Mouse (Mus musculus): ENCODE measurements at regions not wholly inside any gene's neighbourhood (a gene's known extent, or its start where the extent isn't known, plus 50 kb on each side); places are given as distances from the start of the nearest gene placed in this dataset.

DNA sequence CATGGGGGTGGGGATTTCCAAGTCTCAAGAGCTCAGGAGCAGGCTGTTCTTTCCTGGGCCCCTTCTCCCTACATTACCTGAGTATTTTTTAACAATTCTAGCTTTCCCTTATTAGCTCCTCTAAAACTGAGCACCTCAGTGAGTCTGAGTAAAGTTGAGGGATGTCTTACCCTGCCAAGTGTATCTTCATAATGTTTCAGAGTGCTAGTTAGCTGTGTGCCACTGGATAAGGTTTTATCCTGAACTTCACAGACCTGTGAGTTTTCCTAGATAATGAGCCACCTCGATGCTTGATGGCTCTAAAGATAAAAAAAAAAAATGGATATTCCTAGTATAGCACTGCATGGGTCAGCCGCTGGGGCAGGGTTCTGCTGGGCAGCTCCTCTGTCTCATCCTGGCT is 171.1 kb downstream of the Ipo8 start:
- H3K4me3 ChIP-seq (ENCODE audit: low read depth, low read length), result no peak overlapping the region
- H3K4me1 ChIP-seq (ENCODE audit: control insufficient read depth, insufficient read depth), result no peaks in the 10 kb centered on the region
- no peaks in the 10 kb centered on the region for H3K27me3 ChIP-seq (ENCODE audit: control insufficient read depth, insufficient read depth, low read length)
- no peak for ATAC-seq (ENCODE audit: insufficient read depth, low read depth)
- H3K36me3 ChIP-seq (replicated peaks; ENCODE audit: control insufficient read depth, insufficient read depth, low read length), result no peaks in the 10 kb centered on the region
- no peak overlapping the region for H3K4me2 ChIP-seq (ENCODE audit: low read depth, low read length)
- no peak overlapping the region for H3K9ac ChIP-seq (replicated peaks; ENCODE audit: low read depth, low read length)
- WGBS, result 63% methylated on average over 2 of the region's 2 CpGs
- TF ChIP-seq CTCF (IDR thresholded peaks at IDR 0.05; ENCODE audit: low read depth) (no peak), EP300 (IDR thresholded peaks at IDR 0.05; ENCODE audit: low read depth) (no peak)
- DNase-seq (ENCODE audit: low spot score), result no peak
- no peaks in the 10 kb centered on the region for H3K9me3 ChIP-seq (replicated peaks; ENCODE audit: control insufficient read depth, low read length)
- no peak overlapping the region for H3K27ac ChIP-seq (ENCODE audit: low read depth)

DNA sequence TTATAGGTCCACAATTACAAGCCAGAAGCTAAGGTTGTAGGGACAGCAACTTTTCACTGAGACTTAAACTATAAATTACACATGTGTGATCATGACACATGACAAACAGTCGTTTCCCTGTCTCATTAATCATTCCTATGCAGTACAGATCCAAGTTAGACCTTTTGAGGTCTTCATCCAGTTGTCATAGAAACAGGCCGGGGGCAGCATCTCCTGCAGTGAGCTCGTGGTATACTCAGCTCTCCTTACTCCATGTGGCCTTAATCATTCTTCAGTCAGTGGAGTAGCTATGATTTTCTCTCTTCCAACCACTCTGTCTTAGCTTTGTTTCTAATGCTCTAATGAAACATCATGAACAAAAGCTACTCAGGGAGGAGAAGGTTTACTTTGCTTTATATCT is 178.1 kb downstream of the Ipo8 start:
- Histone ChIP-seq H3K27me3 (ENCODE audit: control insufficient read depth, insufficient read depth, low read length) (no peaks in the 10 kb centered on the region), H3K27ac (ENCODE audit: low read depth) (no peak overlapping the region), H3K9me3 (replicated peaks; ENCODE audit: control insufficient read depth, low read length) (no peaks in the 10 kb centered on the region), H3K4me2 (ENCODE audit: low read depth, low read length) (no peak overlapping the region), H3K4me1 (ENCODE audit: control insufficient read depth, insufficient read depth) (no peaks in the 10 kb centered on the region), H3K36me3 (replicated peaks; ENCODE audit: control insufficient read depth, insufficient read depth, low read length) (no peaks in the 10 kb centered on the region), H3K4me3 (ENCODE audit: low read depth, low read length) (no peak overlapping the region), H3K9ac (replicated peaks; ENCODE audit: low read depth, low read length) (no peak overlapping the region)
- WGBS, result 44% methylated on average over 3 of the region's 3 CpGs
- DNase-seq (ENCODE audit: low spot score) (no peak), ATAC-seq (ENCODE audit: insufficient read depth, low read depth) (no peak)
- TF ChIP-seq EP300 (IDR thresholded peaks at IDR 0.05; ENCODE audit: low read depth), result no peak

GRCm38 (mm10) chr6:148652434-148652833 is 178.8 kb downstream of the Ipo8 start:
- 70% methylated on average over 4 of the region's 4 CpGs for WGBS
- no peak for ATAC-seq (ENCODE audit: insufficient read depth, low read depth)

GRCm38 (mm10) chr6:148647423-148648390 is 183.6 kb downstream of the Ipo8 start:
- H3K27ac ChIP-seq (ENCODE audit: low read depth), result no peak overlapping the region
- DNase-seq (ENCODE audit: low spot score) (no peak), ATAC-seq (ENCODE audit: insufficient read depth, low read depth) (no peak)
- no peaks in the 10 kb centered on the region for H3K9me3 ChIP-seq (replicated peaks; ENCODE audit: control insufficient read depth, low read length)
- WGBS, result 45% methylated on average over 2 of the region's 2 CpGs
- no peaks in the 10 kb centered on the region for H3K4me1 ChIP-seq (ENCODE audit: control insufficient read depth, insufficient read depth)
- no peak overlapping the region for H3K4me3 ChIP-seq (ENCODE audit: low read depth, low read length)
- no peak overlapping the region for H3K9ac ChIP-seq (replicated peaks; ENCODE audit: low read depth, low read length)
- no peak for TF ChIP-seq EP300 (IDR thresholded peaks at IDR 0.05; ENCODE audit: low read depth)
- TF ChIP-seq CTCF (IDR thresholded peaks at IDR 0.05; ENCODE audit: low read depth), result no peak
- H3K4me2 ChIP-seq (ENCODE audit: low read depth, low read length), result no peak overlapping the region
- no peaks in the 10 kb centered on the region for H3K36me3 ChIP-seq (replicated peaks; ENCODE audit: control insufficient read depth, insufficient read depth, low read length)
- no peaks in the 10 kb centered on the region for H3K27me3 ChIP-seq (ENCODE audit: control insufficient read depth, insufficient read depth, low read length)

More at GRCm38 (mm10) chr6:148652434-148652833, 178.8 kb downstream of the Ipo8 start:
- no peak for TF ChIP-seq CTCF (IDR thresholded peaks at IDR 0.05; ENCODE audit: low read depth)
- TF ChIP-seq EP300 (IDR thresholded peaks at IDR 0.05; ENCODE audit: low read depth), result no peak
- Histone ChIP-seq H3K9ac (replicated peaks; ENCODE audit: low read depth, low read length) (no peak overlapping the region), H3K4me2 (ENCODE audit: low read depth, low read length) (no peak overlapping the region), H3K27ac (ENCODE audit: low read depth) (no peak overlapping the region), H3K9me3 (replicated peaks; ENCODE audit: control insufficient read depth, low read length) (no peaks in the 10 kb centered on the region), H3K4me3 (ENCODE audit: low read depth, low read length) (no peak overlapping the region), H3K27me3 (ENCODE audit: control insufficient read depth, insufficient read depth, low read length) (no peaks in the 10 kb centered on the region), H3K4me1 (ENCODE audit: control insufficient read depth, insufficient read depth) (no peaks in the 10 kb centered on the region), H3K36me3 (replicated peaks; ENCODE audit: control insufficient read depth, insufficient read depth, low read length) (no peaks in the 10 kb centered on the region)
- no peak for DNase-seq (ENCODE audit: low spot score)

DNA sequence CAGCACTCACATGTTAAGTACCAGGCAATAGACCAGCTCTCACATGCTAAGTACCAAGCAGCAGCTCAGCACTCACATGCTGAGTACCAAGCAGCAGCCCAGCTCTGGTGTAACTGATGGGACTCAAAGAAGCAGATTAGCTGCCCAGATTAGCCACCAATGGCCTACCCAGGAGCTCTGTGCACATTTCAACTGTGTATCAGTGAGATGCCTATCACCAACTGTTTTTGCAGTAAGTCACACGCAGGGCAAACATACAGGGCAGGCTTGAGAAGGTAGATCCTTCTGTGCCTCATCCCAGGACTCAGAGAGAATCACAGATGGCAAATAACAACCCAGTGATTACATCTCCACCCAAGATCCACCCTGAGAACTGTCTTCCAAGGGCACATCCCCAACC is 190.7 kb downstream of the Ipo8 start:
- Histone ChIP-seq H3K27ac (ENCODE audit: low read depth) (no peak overlapping the region), H3K9me3 (replicated peaks; ENCODE audit: control insufficient read depth, low read length) (no peaks in the 10 kb centered on the region), H3K9ac (replicated peaks; ENCODE audit: low read depth, low read length) (no peak overlapping the region), H3K4me1 (ENCODE audit: control insufficient read depth, insufficient read depth) (no peaks in the 10 kb centered on the region), H3K4me2 (ENCODE audit: low read depth, low read length) (no peak overlapping the region), H3K27me3 (ENCODE audit: control insufficient read depth, insufficient read depth, low read length) (no peaks in the 10 kb centered on the region), H3K36me3 (replicated peaks; ENCODE audit: control insufficient read depth, insufficient read depth, low read length) (no peaks in the 10 kb centered on the region), H3K4me3 (ENCODE audit: low read depth, low read length) (no peak overlapping the region)
- TF ChIP-seq CTCF (IDR thresholded peaks at IDR 0.05; ENCODE audit: low read depth) (no peak), EP300 (IDR thresholded peaks at IDR 0.05; ENCODE audit: low read depth) (no peak)
- DNase-seq (ENCODE audit: low spot score) (no peak), ATAC-seq (ENCODE audit: insufficient read depth, low read depth) (no peak)
- WGBS, result 90% methylated on average over 1 of the region's 1 CpGs
